Mouse (Mus musculus) MN1 (cell line): ENCODE measurements at regions not wholly inside any gene's neighbourhood (a gene's known extent, or its start where the extent isn't known, plus 50 kb on each side); places are given as distances from the start of the nearest gene placed in this dataset.

Source experiments
- DNase-seq: peaks from one replicate; pipeline ENCODE4 v3.0.0-alpha.2; 2016; ENCODE audit warnings: low spot score

- DNase-seq: no peak
Measured at GRCm38 (mm10) chr11:19073265-19073664, 54.5 kb upstream of the Meis1 start.

- no peak for DNase-seq
Measured at GRCm38 (mm10) chr11:19073887-19074564, 55.2 kb upstream of the Meis1 start.

- DNase-seq: no peak
Measured at GRCm38 (mm10) chr11:19091101-19091857, 72.5 kb upstream of the Meis1 start.

GRCm38 (mm10) chr11:19092967-19093745 lies 74.4 kb upstream of the Meis1 start:
- no peak for DNase-seq

- DNase-seq: no peak
Measured at GRCm38 (mm10) chr11:19093749-19094148, 75.0 kb upstream of the Meis1 start.

- no peak for DNase-seq
Measured at GRCm38 (mm10) chr11:19094183-19094582, 75.4 kb upstream of the Meis1 start.

- no peak for DNase-seq
Measured at GRCm38 (mm10) chr11:19102981-19103568, 84.3 kb upstream of the Meis1 start.

- no peak for DNase-seq
Measured at GRCm38 (mm10) chr11:19107180-19107579, 88.4 kb upstream of the Meis1 start.

GRCm38 (mm10) chr11:19109055-19109454 lies 90.3 kb upstream of the Meis1 start:
- DNase-seq: no peak

GRCm38 (mm10) chr11:19111916-19112575 lies 93.3 kb upstream of the Meis1 start:
- peak; percentile 83 for DNase-seq

GRCm38 (mm10) chr11:19117121-19117520 lies 98.3 kb upstream of the Meis1 start:
- no peak for DNase-seq

- no peak for DNase-seq
Measured at GRCm38 (mm10) chr11:19118258-19118657, 99.5 kb upstream of the Meis1 start.

GRCm38 (mm10) chr11:19119927-19120827 lies 101.4 kb upstream of the Meis1 start:
- no peak for DNase-seq

GRCm38 (mm10) chr11:19120871-19121270 lies 102.1 kb upstream of the Meis1 start:
- DNase-seq: no peak

- DNase-seq: no peak
Measured at GRCm38 (mm10) chr11:19135375-19136050, 116.7 kb upstream of the Meis1 start.

- DNase-seq: peak; percentile 15
Measured at GRCm38 (mm10) chr11:19138423-19138822, 119.6 kb upstream of the Meis1 start.

- no peak for DNase-seq
Measured at GRCm38 (mm10) chr11:19138831-19139230, 120.0 kb upstream of the Meis1 start.

- no peak for DNase-seq
Measured at GRCm38 (mm10) chr11:19143267-19144000, 124.6 kb upstream of the Meis1 start.

GRCm38 (mm10) chr11:19144506-19144905 lies 125.7 kb upstream of the Meis1 start:
- DNase-seq: no peak
